Mouse (Mus musculus) liver, postnatal 0 days (tissue): ENCODE measurements around the gene Gm28551. TPM values are rescaled to one million over a fixed set of nuclear protein-coding genes. Genes with fewer than 3 reads are reported as not detected.

Source experiments
- ATAC-seq: fragments of 200-750 bp; cut with Nextera tagmentation; 2 replicates; pipeline ENCODE4 v1.8.0; 2017; ENCODE audit warnings: mild to moderate bottlenecking, moderate library complexity
- DNase-seq: peaks from one replicate; pipeline ENCODE4 v3.0.0-alpha.2; 2016
- H3K27ac ChIP-seq: fragments of 300-500 bp; sonication (generic); 2 replicates; pipeline ENCODE4 v1.5.1; 2014; ENCODE audit warnings: antibody characterized with exemption, moderate library complexity, mild to moderate bottlenecking, low read depth
- H3K27me3 ChIP-seq: fragments of 300-500 bp; sonication (generic); 2 replicates; pipeline ENCODE4 v1.6.1; 2014; ENCODE audit warnings: low read length, control low read depth, mixed read lengths; ENCODE audit not compliant: insufficient read depth
- H3K36me3 ChIP-seq: fragments of 300-500 bp; sonication (generic); replicated peaks from 2 replicates; pipeline ENCODE4 v1.6.1; 2014; ENCODE audit warnings: mild to moderate bottlenecking, control low read depth, low read length, moderate library complexity, mixed read lengths; ENCODE audit not compliant: insufficient read depth
- H3K4me1 ChIP-seq: fragments of 300-500 bp; sonication (generic); 2 replicates; pipeline ENCODE4 v1.6.1; 2014; ENCODE audit warnings: antibody characterized with exemption, mild to moderate bottlenecking, control low read depth; ENCODE audit not compliant: insufficient read depth
- H3K4me2 ChIP-seq: fragments of 300-500 bp; sonication (generic); 2 replicates; pipeline ENCODE4 v1.6.1; 2014; ENCODE audit warnings: low read depth, mild to moderate bottlenecking, low read length, moderate library complexity, mixed read lengths
- H3K4me3 ChIP-seq: fragments of 300-500 bp; sonication (generic); 2 replicates; pipeline ENCODE4 v1.5.1; 2014; ENCODE audit warnings: low read depth, low read length
- H3K9ac ChIP-seq: fragments of 300-500 bp; sonication (generic); replicated peaks from 2 replicates; pipeline ENCODE4 v1.6.1; 2014; ENCODE audit warnings: mild to moderate bottlenecking, moderate library complexity
- H3K9me3 ChIP-seq: fragments of 300-500 bp; sonication (generic); 2 replicates; pipeline ENCODE4 v1.6.1; 2016; ENCODE audit warnings: mild to moderate bottlenecking, control low read depth, low read length, mixed read lengths
- CTCF ChIP-seq: sonication (generic); IDR thresholded peaks from 2 replicates; pipeline ENCODE4 v1.5.1; 2016; ENCODE audit warnings: antibody characterized with exemption, low read depth
- EP300 ChIP-seq: IDR thresholded peaks from 2 replicates; pipeline ENCODE4 v1.6.1; 2016; ENCODE audit warnings: antibody characterized with exemption, low read depth, mild to moderate bottlenecking
- WGBS: fragments of 180-500 bp; shearing (Covaris S2); extraction: QIAGEN DNeasy Blood & Tissue Kit; methylation state at CpG from one replicate; pipeline ENCODE4 v1.1.7; 2014; ENCODE audit not compliant: insufficient replicate concordance; 5-methylcytosine and 5-hydroxymethylcytosine counted together
- polyA plus RNA-seq: library from polyadenylated mRNA; unstranded; fragments of >200 nt; fragmentation: Nextera tagmentation; extraction: Ambion mirVana; gene quantifications from 2 replicates; pipeline ENCODE4 v1.2.1, GENCODE M21; 2015

The Gm28551 gene
- polyA plus RNA-seq, 1 experiment from 2014 or later, result 0.11 TPM

GRCm38 (mm10) chr1:53291197-53291596, 61.3 kb downstream of the Gm28551 start:
- no peak overlapping the region for H3K4me3 ChIP-seq
- ATAC-seq (no peak), DNase-seq (no peak)
- 0 out of 2 replicates have a peak, but pooled peaks cover 2% of the 10 kb centered on the region for H3K9me3 ChIP-seq
- no peaks in the 10 kb centered on the region for H3K4me1 ChIP-seq
- H3K27me3 ChIP-seq, result no peaks in the 10 kb centered on the region
- H3K4me2 ChIP-seq, result no peak overlapping the region
- no peak overlapping the region for H3K9ac ChIP-seq
- no peaks in the 10 kb centered on the region for H3K36me3 ChIP-seq
- TF ChIP-seq EP300 (no peak), CTCF (no peak)
- no peak overlapping the region for H3K27ac ChIP-seq
- 66% methylated on average over 3 of the region's 3 CpGs for WGBS

Other genes with a start within 250 kb of the Gm28551 start
- gene 1700019A02Rik, start 165.0 kb downstream of the Gm28551 start, polyA plus RNA-seq, result not detected in 2 replicates
- gene Pms1, start 55.6 kb downstream of the Gm28551 start, polyA plus RNA-seq, result 2.6 and 3.1 TPM in 2 replicates
- gene Ormdl1, start 55.6 kb downstream of the Gm28551 start, polyA plus RNA-seq, result 17.7 and 18.3 TPM in 2 replicates
- gene Gm28778, start 55.6 kb downstream of the Gm28551 start, polyA plus RNA-seq, result not detected in 2 replicates
- gene Osgepl1, start 39.0 kb downstream of the Gm28551 start, polyA plus RNA-seq, result 16.8 and 16.9 TPM in 2 replicates
- gene Asdurf, start within 50 bp of the Gm28551 start, polyA plus RNA-seq, result 2.8 and 5.0 TPM in 2 replicates
- gene Asnsd1, start 85 bp upstream of the Gm28551 start, polyA plus RNA-seq, result 36.0 and 36.2 TPM in 2 replicates